Mouse (Mus musculus): ENCODE results near the gene Tor1a.

DNA sequence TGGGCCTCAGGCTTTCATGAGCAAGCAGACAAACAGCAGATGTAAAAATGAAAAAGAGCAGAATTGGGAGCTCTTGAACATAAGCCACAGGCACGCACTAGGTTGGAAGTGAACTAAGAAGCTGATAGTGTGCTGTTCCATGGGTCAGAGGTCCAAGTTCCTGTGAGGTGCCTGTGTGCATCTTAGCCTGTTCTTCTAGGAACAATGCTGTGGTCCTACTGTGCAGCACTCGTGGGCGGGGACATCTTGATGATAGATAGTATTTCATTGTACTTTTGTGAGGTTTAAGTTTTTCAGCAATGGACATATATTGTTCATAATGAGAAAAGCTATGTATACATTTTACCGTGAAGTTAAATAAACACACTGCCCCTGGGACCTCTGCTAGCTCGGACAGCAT, 39.5 kb upstream of the Tor1a start:
- TF ChIP-seq GATA1 (IDR thresholded peaks at IDR 0.05; ENCODE audit: borderline replicate concordance, low read length): no peak
- no peak for TF ChIP-seq FLI1 (IDR thresholded peaks at IDR 0.05; ENCODE audit: low read length)

Measured in megakaryocyte, embryonic 14.5 days (primary cell).